Mouse (Mus musculus) thymus, postnatal 36 days (tissue): ENCODE results near the gene Tuba4a.

Experiments used
- DNase-seq, 2 experiments: peaks; one replicate each; pipeline ENCODE4 v3.0.0; 2022; ENCODE audit warnings: mixed read lengths in 2 of 2

The Tuba4a gene

DNA sequence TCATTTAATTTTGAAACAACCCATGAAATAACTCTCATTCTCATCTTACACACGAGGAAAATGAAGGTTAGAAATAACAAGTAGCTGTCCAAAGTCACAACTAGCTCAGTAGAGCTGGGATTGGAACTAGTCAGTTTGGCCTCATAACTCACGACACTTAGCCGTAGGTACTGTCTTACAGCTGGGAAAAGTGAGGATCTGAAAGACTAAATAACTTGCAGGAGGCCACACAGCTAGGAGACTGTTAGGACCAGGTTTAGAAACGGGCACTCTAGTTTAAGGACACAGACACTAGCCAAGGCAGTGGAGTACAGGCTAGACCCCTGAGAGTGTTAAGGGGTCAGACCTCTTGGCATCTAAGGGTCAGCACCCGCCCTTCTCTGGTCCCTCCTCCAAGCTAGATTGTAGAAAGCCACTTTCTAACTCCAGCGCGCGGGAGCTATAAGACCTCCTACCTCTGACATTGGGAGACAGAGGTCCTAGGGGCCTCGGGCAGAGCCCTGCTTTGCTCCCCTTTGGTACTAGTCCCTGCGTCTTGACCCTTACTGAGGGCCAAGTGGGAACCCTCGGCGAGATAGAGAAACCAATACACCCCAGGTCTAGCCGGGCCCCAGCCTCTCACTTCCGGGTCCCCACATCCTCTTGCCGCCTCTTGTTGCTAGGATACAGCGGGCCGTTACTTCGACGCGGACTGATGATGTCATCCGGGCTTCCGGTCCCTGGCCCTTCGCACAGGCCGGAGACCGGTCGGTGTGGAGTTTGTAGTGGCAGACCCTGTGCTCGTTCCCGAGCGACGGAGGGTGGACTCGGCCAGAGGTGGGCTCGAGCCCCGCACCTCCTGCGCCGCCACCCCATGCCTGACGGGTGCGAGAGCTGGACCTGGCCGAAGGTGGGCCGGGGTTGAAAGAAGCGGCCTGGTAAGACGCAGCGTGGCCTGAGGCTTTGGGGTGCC lies 9.3 kb downstream of the Tuba4a start, which contains the start of the genes Glb1l and Stk16:
Gene Glb1l (minus strand): TSS at position 678 of the 952 bp plus-strand sequence.
Gene Stk16 (plus strand): TSS at position 703 of the 952 bp plus-strand sequence.
- DNase-seq, result peak; percentile 94

GRCm38 (mm10) chr1:75208967-75209678 lies 10.5 kb downstream of the Tuba4a start:
- peak; percentile 25 to 38 for DNase-seq

GRCm38 (mm10) chr1:75201236-75201635 lies 18.4 kb downstream of the Tuba4a start:
- no peak for DNase-seq

- DNase-seq, result peak in 1 of 2 experiments; percentile 42
These were observed 27.2 kb downstream of the Tuba4a start for GRCm38 (mm10) chr1:75192452-75192851.

DNA sequence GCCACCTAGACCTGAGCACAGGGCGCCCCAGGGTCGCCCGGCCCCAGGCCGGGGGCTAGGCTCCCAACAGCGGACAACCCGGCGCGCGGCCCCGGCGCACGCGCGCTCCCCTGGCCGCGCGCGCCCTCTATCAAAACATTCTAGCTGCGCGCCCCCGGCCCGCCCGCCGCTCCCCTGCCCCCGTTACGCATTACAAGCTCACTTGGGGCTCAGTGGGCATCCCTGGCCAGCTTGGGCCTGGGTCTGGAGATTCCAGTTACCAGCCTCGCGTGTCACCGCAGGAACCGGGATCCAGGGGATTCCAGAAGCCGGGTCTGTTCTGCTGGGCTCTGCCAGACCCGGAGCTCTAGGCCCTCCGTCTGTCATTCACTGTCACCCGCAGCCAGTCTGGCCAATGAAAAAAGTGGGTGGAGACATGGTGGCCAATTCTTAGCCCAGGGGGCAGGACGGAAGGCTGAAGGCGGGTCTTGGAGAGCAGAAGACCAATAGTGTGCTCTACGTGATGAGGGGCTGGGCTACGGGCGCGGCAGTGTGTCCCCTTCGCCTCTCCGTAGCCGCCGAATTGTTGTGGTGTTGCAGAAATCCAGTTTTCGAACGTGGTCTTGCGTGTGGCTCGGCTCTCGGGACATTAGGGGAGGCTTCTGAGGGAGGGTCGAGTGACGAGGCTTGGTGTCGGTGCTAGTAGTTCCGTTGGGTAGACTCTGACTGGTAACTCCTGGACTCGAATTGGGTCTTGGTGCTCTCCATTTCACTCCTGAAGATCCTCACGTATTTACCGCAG lies 27.9 kb downstream of the Tuba4a start, which contains the start of the genes Ankzf1 and Atg9a:
Gene Ankzf1 (plus strand): TSS at position 530 of the 781 bp plus-strand sequence.
Gene Atg9a (minus strand): TSS at position 575 of the 781 bp plus-strand sequence.
- peak; percentile 90 to 96 for DNase-seq

GRCm38 (mm10) chr1:75191258-75191621 lies 28.4 kb downstream of the Tuba4a start:
- no peak for DNase-seq

DNA sequence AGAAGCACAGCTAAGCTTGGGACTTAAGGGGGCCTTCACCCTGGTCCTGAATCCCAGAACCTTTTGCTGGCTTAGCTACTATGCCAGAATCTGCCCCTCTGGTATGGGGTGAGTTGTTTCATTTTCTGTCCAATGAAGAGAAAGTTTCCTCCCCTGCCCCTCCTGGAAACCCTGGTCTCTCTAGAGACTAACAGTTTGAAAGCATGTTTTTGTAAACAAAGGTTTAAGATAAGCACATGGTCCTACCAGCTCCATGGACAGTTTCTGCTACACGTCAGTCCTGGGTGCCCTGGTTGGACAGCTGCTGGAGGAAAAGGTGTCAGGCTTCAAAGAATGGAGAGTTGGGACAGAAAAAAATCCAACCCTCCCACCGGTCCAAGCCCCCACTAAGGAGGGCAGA lies 29.1 kb downstream of the Tuba4a start:
- DNase-seq, result no peak

- DNase-seq, result no peak
These were observed 31.7 kb downstream of the Tuba4a start for GRCm38 (mm10) chr1:75187914-75188483.

- DNase-seq, result no peak
These were observed 32.5 kb downstream of the Tuba4a start for GRCm38 (mm10) chr1:75187126-75187525.

- DNase-seq, result no peak
These were observed 34.2 kb downstream of the Tuba4a start for GRCm38 (mm10) chr1:75185495-75185894.

- DNase-seq, result peak in 1 of 2 experiments; percentile 11
These were observed 37.5 kb downstream of the Tuba4a start for GRCm38 (mm10) chr1:75182160-75182559.

DNA sequence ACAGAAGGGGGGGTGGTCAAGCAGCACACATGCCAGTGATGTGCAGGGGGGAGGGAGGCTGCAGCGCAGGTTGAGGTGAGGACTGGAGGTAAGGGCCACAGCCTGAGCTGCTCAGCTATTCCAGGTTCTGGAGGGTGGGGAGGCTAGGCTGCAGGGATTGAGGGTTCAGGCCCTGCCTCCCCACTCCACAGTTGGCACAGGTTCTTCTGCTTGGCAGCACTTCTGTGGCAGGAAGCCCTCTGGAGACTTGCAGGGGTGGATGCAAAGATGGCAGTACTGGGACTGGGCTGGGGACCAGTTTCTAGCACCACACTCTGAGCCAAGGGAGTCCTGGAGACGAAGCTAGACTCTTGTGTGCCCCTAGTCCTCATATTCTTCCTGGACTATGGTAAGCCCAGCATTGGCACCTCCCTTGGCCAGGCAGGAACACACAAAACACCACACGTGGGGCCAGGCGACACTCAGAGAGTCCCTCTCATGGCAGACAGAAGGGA lies 38.2 kb downstream of the Tuba4a start:
- no peak for DNase-seq

- DNase-seq, result no peak
These were observed 38.9 kb downstream of the Tuba4a start for GRCm38 (mm10) chr1:75180741-75181140.

DNA sequence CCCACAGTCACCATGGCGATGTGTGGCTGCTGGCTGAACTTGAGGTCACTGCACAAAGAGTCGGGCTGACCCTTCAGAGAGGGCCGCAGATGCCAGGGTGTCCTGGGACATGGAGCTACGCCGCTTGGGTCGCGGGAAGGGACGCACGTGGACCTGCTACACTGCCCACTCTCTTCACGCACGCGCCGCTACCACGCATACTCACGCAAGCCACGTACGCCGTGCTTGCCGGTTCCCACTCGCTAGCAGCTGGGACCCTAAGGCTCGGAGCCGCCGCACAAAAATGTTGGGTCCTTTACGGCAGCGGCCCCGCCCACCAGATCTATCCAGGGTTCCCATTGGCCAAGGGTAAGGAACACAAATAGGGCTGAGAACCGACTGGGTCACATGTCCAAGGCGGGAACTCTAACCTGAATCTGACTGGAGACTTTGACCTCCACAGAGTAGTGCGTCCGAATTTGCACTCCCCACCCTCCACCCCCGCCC lies 39.5 kb downstream of the Tuba4a start, which contains the start of gene Abcb6:
Gene Abcb6 (minus strand): TSS at position 288 of the 486 bp plus-strand sequence.
- peak; percentile 78 to 87 for DNase-seq

- DNase-seq, result peak in 1 of 2 experiments; percentile 16
These were observed 40.1 kb downstream of the Tuba4a start for GRCm38 (mm10) chr1:75179334-75180104.

DNA sequence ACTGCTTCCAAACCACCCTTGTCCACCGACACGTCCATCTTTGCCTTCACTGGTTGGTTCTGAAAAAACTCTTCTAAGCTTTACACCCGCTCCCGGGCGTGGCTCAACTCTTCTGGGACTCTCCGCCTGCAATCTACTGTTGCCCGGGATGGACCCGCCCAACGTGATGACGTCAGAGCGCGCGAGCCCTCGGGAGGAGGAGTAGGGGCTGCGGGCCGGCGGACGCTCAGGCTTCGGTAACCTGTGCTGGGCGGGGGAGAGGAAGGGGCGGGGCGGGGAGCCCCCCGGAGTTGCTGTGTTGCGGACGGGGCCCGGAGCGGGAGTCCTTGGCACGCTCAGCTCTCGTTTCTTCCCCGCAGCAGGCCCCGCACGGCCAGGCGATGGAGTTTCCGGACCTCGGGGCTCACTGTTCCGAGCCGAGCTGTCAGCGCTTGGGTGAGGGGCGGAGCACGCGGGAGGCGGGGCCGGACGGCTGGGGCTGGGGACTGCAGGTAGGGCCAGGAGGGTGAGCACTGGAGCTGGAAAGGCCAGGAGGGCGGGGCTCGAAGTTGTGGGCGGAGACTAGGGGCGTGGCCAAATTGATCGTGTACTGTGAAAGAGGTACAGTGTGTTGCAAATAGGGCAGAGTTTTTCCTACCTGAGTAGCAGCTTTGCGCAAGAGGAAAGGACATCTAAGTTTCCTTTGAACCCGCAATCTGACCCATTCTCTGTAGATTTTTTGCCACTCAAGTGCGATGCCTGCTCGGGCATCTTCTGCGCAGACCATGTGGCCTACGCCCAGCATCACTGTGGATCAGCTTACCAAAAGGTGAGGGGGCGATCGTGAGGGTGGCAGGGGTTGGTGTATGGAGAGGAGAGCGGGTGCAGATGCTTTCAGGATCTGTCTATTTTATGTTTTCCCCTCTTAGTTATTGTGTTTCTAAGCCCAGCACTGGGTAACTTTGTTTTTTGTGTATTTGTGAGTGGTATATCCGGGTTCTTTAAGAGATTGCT lies 50.9 kb downstream of the Tuba4a start, which contains the start of gene Zfand2b:
Gene Zfand2b (plus strand): TSS at position 175 of the 993 bp plus-strand sequence.
- DNase-seq, result peak; percentile 98 to 99

- DNase-seq, result no peak
These were observed 51.6 kb downstream of the Tuba4a start for GRCm38 (mm10) chr1:75168093-75168471.
